ENCODE assay signal across 26 mouse cellular contexts in the genomic region with DNA sequence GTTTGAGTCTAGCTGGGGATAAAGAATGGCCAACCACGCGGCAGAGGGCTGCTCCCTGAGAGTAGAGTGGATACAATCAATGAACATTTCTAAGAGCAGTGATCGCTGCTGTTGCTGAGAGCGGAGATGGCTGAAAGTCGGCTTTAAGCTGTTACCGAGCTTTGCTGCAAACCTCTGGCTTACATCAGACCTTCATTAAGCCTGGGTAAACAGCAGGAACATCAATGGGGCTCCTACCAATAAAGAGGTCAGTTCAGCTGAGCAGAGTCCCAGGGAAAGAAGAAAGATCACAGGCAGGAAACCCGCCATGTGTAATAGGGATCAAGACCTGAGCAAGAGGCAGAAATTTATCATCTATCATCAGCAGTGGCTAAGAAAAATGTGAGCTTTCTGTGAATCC.
DNase-seq lines count a peak whose midpoint lies in the region; ATAC-seq and TF ChIP-seq lines count a peak whose summit lies in the region.
"Had no signal": no experiment of that assay in that cellular context is flagged by ENCODE, and none has a peak within 500 bp of the region (broad histone marks: within the 10 kb centered on the region; RNA-seq: fewer than 3 reads in every experiment).

No protein-coding gene starts in this region.

- no peaks in the 10 kb centered on the region for H3K9me3 ChIP-seq in hindbrain, embryonic 13.5 days
- H3K9me3 ChIP-seq in hindbrain, postnatal 0 days (ENCODE audit: low read length), result no peaks in the 10 kb centered on the region
- H3K9me3 ChIP-seq in midbrain, embryonic 10.5 days (replicated peaks), result no peaks in the 10 kb centered on the region
- no peaks in the 10 kb centered on the region for H3K9me3 ChIP-seq in midbrain, postnatal 0 days (ENCODE audit: low read length)
- H3K9me3 ChIP-seq in limb, embryonic 10.5 days (replicated peaks), result no peaks in the 10 kb centered on the region
- H3K9me3 ChIP-seq in midbrain, embryonic 13.5 days, result no peaks in the 10 kb centered on the region
- H3K9me3 ChIP-seq: G1E; heart, embryonic 10.5 days; liver, embryonic 15.5 days; lung, embryonic 15.5 days; megakaryocyte, embryonic 14.5 days had no signal

- no peak for DNase-seq in hindbrain, postnatal 0 days (ENCODE audit: low spot score)
- no peak for DNase-seq in midbrain, embryonic 10.5 days (ENCODE audit: low spot score)
- no peak for DNase-seq in midbrain, postnatal 0 days (ENCODE audit: low spot score)
- peak; percentile 40 for DNase-seq in limb, embryonic 10.5 days (ENCODE audit: low spot score)
- no peak for DNase-seq in adipocyte (ENCODE audit: low spot score)
- DNase-seq: adrenal gland, adult 8-10 months; B cell, adult 2 months; cerebellum, adult 8-10 months; cerebellum, postnatal 36 days; gastrocnemius, postnatal 10 days; heart, postnatal 4 days; kidney, postnatal 25 days; lung, postnatal 36 days; right cerebral cortex, postnatal 25 days; spleen, adult 18-20 months had no signal

- H3K27me3 ChIP-seq in hindbrain, embryonic 13.5 days, result no peaks in the 10 kb centered on the region
- no peaks in the 10 kb centered on the region for H3K27me3 ChIP-seq in hindbrain, postnatal 0 days (ENCODE audit: insufficient read depth, low read length)
- no peaks in the 10 kb centered on the region for H3K27me3 ChIP-seq in midbrain, embryonic 10.5 days (ENCODE audit: low read depth, poor library complexity, severe bottlenecking)
- no peaks in the 10 kb centered on the region for H3K27me3 ChIP-seq in midbrain, postnatal 0 days (ENCODE audit: insufficient read depth, low read length)
- no peaks in the 10 kb centered on the region for H3K27me3 ChIP-seq in limb, embryonic 10.5 days (ENCODE audit: low read depth, poor library complexity, severe bottlenecking)
- H3K27me3 ChIP-seq in midbrain, embryonic 13.5 days, result no peaks in the 10 kb centered on the region
- H3K27me3 ChIP-seq: CH12.LX; liver, embryonic 15.5 days; lung, embryonic 15.5 days; megakaryocyte, embryonic 14.5 days; Patski had no signal

- no peak overlapping the region for H3K4me2 ChIP-seq in hindbrain, embryonic 13.5 days
- H3K4me2 ChIP-seq in hindbrain, postnatal 0 days (ENCODE audit: low read depth, low read length), result no peak overlapping the region
- H3K4me2 ChIP-seq in midbrain, postnatal 0 days (ENCODE audit: low read depth, low read length, poor library complexity, severe bottlenecking), result no peak overlapping the region
- H3K4me2 ChIP-seq in midbrain, embryonic 13.5 days (replicated peaks), result no peak overlapping the region
- H3K4me2 ChIP-seq: liver, embryonic 15.5 days; lung, embryonic 15.5 days had no signal

- no peak overlapping the region for H3K4me3 ChIP-seq in hindbrain, embryonic 13.5 days
- no peak overlapping the region for H3K4me3 ChIP-seq in hindbrain, postnatal 0 days (ENCODE audit: low read length)
- no peak overlapping the region for H3K4me3 ChIP-seq in midbrain, embryonic 10.5 days
- no peak overlapping the region for H3K4me3 ChIP-seq in midbrain, postnatal 0 days (ENCODE audit: low read depth, low read length)
- H3K4me3 ChIP-seq in limb, embryonic 10.5 days, result no peak overlapping the region
- no peak overlapping the region for H3K4me3 ChIP-seq in midbrain, embryonic 13.5 days (replicated peaks)
- H3K4me3 ChIP-seq: heart, embryonic 10.5 days; layer of hippocampus, adult 2 months; liver, embryonic 15.5 days; lung, embryonic 15.5 days; megakaryocyte, embryonic 14.5 days had no signal

- TF ChIP-seq CTCF in hindbrain, postnatal 0 days (IDR thresholded peaks at IDR 0.05; ENCODE audit: low read depth), result no peak
- TF ChIP-seq CTCF in midbrain, postnatal 0 days (IDR thresholded peaks at IDR 0.05), result no peak

- WGBS in hindbrain, embryonic 13.5 days, result 67% methylated on average over 7 of the region's 7 CpGs
- 79% methylated on average over 7 of the region's 7 CpGs for WGBS in hindbrain, postnatal 0 days
- WGBS in midbrain, embryonic 10.5 days, result 54% methylated on average over 7 of the region's 7 CpGs
- WGBS in midbrain, postnatal 0 days, result 67% methylated on average over 7 of the region's 7 CpGs
- 19% methylated on average over 7 of the region's 7 CpGs for WGBS in limb, embryonic 10.5 days
- WGBS in midbrain, embryonic 13.5 days, result 57% methylated on average over 7 of the region's 7 CpGs

- peaks cover 8% of the 10 kb centered on the region for H3K36me3 ChIP-seq in hindbrain, embryonic 13.5 days
- 0 out of 2 replicates have a peak, but pooled peaks cover 3% of the 10 kb centered on the region for H3K36me3 ChIP-seq in hindbrain, postnatal 0 days (ENCODE audit: insufficient read depth, low read length)
- peaks cover 11% of the 10 kb centered on the region for H3K36me3 ChIP-seq in midbrain, embryonic 10.5 days
- no peaks in the 10 kb centered on the region for H3K36me3 ChIP-seq in midbrain, postnatal 0 days (ENCODE audit: insufficient read depth, low read length)
- H3K36me3 ChIP-seq in limb, embryonic 10.5 days, result peaks cover 13% of the 10 kb centered on the region
- peaks cover 11% of the 10 kb centered on the region for H3K36me3 ChIP-seq in midbrain, embryonic 13.5 days
- H3K36me3 ChIP-seq: liver, embryonic 15.5 days had no signal

- H3K9ac ChIP-seq in hindbrain, embryonic 13.5 days, result no peak overlapping the region
- no peak overlapping the region for H3K9ac ChIP-seq in hindbrain, postnatal 0 days (replicated peaks; ENCODE audit: low read length)
- H3K9ac ChIP-seq in midbrain, postnatal 0 days (replicated peaks; ENCODE audit: low read length, poor library complexity, severe bottlenecking), result no peak overlapping the region
- H3K9ac ChIP-seq in midbrain, embryonic 13.5 days (replicated peaks), result no peak overlapping the region
- H3K9ac ChIP-seq: liver, embryonic 15.5 days; lung, embryonic 15.5 days had no signal

- H3K4me1 ChIP-seq in hindbrain, embryonic 13.5 days (replicated peaks), result peaks cover 3% of the 10 kb centered on the region; the same call in 1 of the 2 replicates
- no peaks in the 10 kb centered on the region for H3K4me1 ChIP-seq in hindbrain, postnatal 0 days (ENCODE audit: insufficient read depth, low read length)
- H3K4me1 ChIP-seq in midbrain, embryonic 10.5 days, result peaks cover 34% of the 10 kb centered on the region
- no peaks in the 10 kb centered on the region for H3K4me1 ChIP-seq in midbrain, postnatal 0 days (ENCODE audit: insufficient read depth, low read length)
- peaks cover 18% of the 10 kb centered on the region for H3K4me1 ChIP-seq in limb, embryonic 10.5 days
- no peaks in the 10 kb centered on the region for H3K4me1 ChIP-seq in midbrain, embryonic 13.5 days (replicated peaks)

- H3K27ac ChIP-seq in hindbrain, embryonic 13.5 days, result peak overlapping the region; percentile 30; the same call in 1 of the 2 replicates
- no peak overlapping the region for H3K27ac ChIP-seq in hindbrain, postnatal 0 days
- H3K27ac ChIP-seq in midbrain, embryonic 10.5 days (replicated peaks), result peak overlapping the region; percentile 9
- H3K27ac ChIP-seq in midbrain, postnatal 0 days (ENCODE audit: low read depth, low read length), result no peak overlapping the region
- peak overlapping the region; percentile 72 for H3K27ac ChIP-seq in limb, embryonic 10.5 days
- no peak overlapping the region for H3K27ac ChIP-seq in midbrain, embryonic 13.5 days
- H3K27ac ChIP-seq: heart, embryonic 10.5 days; layer of hippocampus, adult 2 months; liver, embryonic 15.5 days; lung, embryonic 15.5 days had no signal

- no peak for ATAC-seq in hindbrain, embryonic 13.5 days (ENCODE audit: low FRiP score)
- ATAC-seq in hindbrain, postnatal 0 days, result no peak
- ATAC-seq in midbrain, postnatal 0 days (ENCODE audit: low FRiP score), result no peak
- peak; percentile 35; the same call in 1 of the 2 replicates for ATAC-seq in midbrain, embryonic 13.5 days
- ATAC-seq: intestine, postnatal 0 days; Patski had no signal

Comparison
In these comparisons a context has a peak if more than half of its experiments do, and no peak if none do; other contexts are left out.
1. H3K27ac ChIP-seq: peak in hindbrain, embryonic 13.5 days (single experiment), midbrain, embryonic 10.5 days (single experiment) and limb, embryonic 10.5 days (single experiment); none in hindbrain, postnatal 0 days (single experiment), midbrain, postnatal 0 days (single experiment) and midbrain, embryonic 13.5 days (single experiment).